Mouse (Mus musculus): ENCODE data around the gene Efcab12.
"Not testable (repeated sequence)": the region's sequence is repeated elsewhere in the genome, so short reads cannot be mapped to it uniquely, and the experiment has no call there.

Gene Efcab12

GRCm38 (mm10) chr6:115846640-115847411 lies 8.6 kb upstream of the Efcab12 start:
- in situ Hi-C loops (cut with MboI, MseI), result no loop called here

- in situ Hi-C loops (cut with MboI, MseI), result no loop called here
These were observed 6.8 kb upstream of the Efcab12 start for GRCm38 (mm10) chr6:115845006-115845405.

- in situ Hi-C loops (cut with MboI, MseI), result no loop called here
These were observed 533 bp upstream of the Efcab12 start for GRCm38 (mm10) chr6:115838745-115839144.

- in situ Hi-C loops (cut with MboI, MseI), result no loop called here
These were observed 4.4 kb downstream of the Efcab12 start for GRCm38 (mm10) chr6:115833861-115834260.

- in situ Hi-C loops (cut with MboI, MseI), result no loop called here
These were observed 5.9 kb downstream of the Efcab12 start for GRCm38 (mm10) chr6:115832152-115832850.

- in situ Hi-C loops (cut with MboI, MseI), result no loop called here
These were observed 7.2 kb downstream of the Efcab12 start for GRCm38 (mm10) chr6:115830779-115831601.

GRCm38 (mm10) chr6:115823850-115824464 lies 14.3 kb downstream of the Efcab12 start:
- in situ Hi-C loops (cut with MboI, MseI), result not testable (repeated sequence)

- in situ Hi-C loops (cut with MboI, MseI), result no loop called here
These were observed 16.8 kb downstream of the Efcab12 start for GRCm38 (mm10) chr6:115821216-115821993.

GRCm38 (mm10) chr6:115818129-115818528 lies 20.1 kb downstream of the Efcab12 start:
- in situ Hi-C loops (cut with MboI, MseI), result no loop called here

- in situ Hi-C loops (cut with MboI, MseI), result no loop called here
These were observed 23.2 kb downstream of the Efcab12 start for GRCm38 (mm10) chr6:115815041-115815440.

GRCm38 (mm10) chr6:115814104-115814503 lies 24.1 kb downstream of the Efcab12 start:
- in situ Hi-C loops (cut with MboI, MseI), result loop anchor here in 1 of 2 experiments (5.0 kb wide), 1 partner anchor 38 kb away; the partner anchor contains the start of genes Ift122 and Mbd4

- in situ Hi-C loops (cut with MboI, MseI), result loop anchor here in 1 of 2 experiments (5.0 kb wide), 1 partner anchor 41 kb away; the partner anchor contains the start of genes Ift122 and Mbd4
These were observed 26.6 kb downstream of the Efcab12 start for GRCm38 (mm10) chr6:115811606-115812005.

GRCm38 (mm10) chr6:115808488-115809231 lies 29.6 kb downstream of the Efcab12 start, which contains the start of gene Rpl32:
TSS of gene Rpl32 (minus strand) at chr6:115808747.
- in situ Hi-C loops (cut with MboI, MseI), result no loop called here

GRCm38 (mm10) chr6:115808196-115808487 lies 30.1 kb downstream of the Efcab12 start:
- in situ Hi-C loops (cut with MboI, MseI), result no loop called here

- in situ Hi-C loops (cut with MboI, MseI), result no loop called here
These were observed 30.6 kb downstream of the Efcab12 start for GRCm38 (mm10) chr6:115807464-115808195.

- in situ Hi-C loops (cut with MboI, MseI), result no loop called here
These were observed 33.6 kb downstream of the Efcab12 start for GRCm38 (mm10) chr6:115804432-115805192.

- in situ Hi-C loops (cut with MboI, MseI), result no loop called here
These were observed 34.5 kb downstream of the Efcab12 start for GRCm38 (mm10) chr6:115803541-115804382.

- in situ Hi-C loops (cut with MboI, MseI), result no loop called here
These were observed 36.4 kb downstream of the Efcab12 start for GRCm38 (mm10) chr6:115801811-115802210.
